Mouse (Mus musculus): ENCODE results near the gene Gfod1.
A peak's percentile ranks its signal among the peaks of the same experiment; 100 is the strongest.

Gfod1 gene

DNA sequence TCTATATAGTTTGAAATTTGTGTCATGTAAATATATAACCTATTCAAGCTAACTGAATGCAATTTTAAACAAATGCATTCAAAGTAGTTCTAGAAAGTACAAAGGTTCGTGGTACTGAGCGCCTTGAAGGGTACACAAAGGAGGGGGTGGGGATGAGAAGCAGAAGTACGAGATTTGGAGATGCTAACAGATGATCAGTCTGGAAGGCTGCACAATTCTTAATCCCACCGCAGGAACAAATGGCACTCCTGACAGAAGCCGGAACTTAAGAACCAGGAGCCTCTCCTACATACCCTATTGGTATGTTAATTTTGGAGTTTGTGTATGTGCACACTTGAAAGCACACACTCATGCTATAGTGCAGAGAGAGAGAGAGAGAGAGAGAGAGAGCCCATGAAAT, 4.8 kb downstream of the Gfod1 start:
- DNase-seq (ENCODE audit: extremely low read depth, low read depth), result no peak

DNA sequence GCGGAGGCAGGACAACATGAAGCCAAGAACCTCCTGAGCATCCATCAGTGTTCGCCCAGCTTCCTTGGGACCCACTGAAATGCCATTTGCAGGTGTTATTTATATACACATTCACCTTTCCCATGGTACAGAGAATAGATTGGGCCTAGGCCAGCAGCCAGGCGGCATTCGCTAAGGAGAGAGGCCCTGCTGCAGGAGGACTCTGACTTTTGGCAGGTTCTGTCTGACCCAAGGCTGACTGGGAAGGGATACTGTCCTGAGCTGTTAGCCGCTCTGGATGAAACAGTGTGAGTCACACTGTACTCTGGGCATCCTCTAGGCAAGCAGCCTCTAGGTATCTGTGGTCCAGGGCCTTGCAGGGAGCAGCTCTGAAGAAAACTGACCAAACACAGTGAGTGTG, 6.4 kb downstream of the Gfod1 start:
- DNase-seq (ENCODE audit: extremely low read depth, low read depth), result no peak

DNA sequence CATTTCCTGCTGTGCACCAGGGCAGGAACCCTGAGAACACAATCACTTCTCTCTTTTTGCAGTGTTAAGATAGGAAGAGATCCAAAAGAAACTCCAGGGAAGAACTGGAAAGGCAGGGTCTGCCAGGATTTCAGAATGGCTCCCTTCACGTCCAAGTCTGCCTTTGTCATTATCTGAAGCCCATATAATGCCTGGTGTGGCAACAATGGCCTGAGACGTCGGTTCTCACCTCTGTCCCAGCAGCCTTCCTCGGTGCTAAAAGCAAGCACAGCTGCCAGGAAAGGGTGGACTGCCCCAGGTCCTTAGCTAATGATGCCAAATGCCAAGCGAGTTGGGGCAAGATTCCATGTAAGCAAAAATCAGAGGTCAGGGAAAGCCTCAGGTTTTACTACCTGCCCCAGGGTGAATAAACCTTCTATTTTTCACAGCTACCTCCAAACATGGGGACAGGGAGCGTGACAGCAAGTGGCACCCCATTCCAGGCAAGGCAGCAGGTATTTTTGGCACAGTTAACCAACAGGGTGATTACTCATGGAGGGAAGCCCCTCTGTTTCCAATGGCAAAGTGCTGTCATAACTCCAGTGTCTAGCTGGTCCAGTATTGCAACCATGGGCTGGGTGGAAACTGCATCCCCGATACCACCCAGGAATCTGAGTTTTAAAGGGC, 7.7 kb downstream of the Gfod1 start:
- DNase-seq (ENCODE audit: extremely low read depth, low read depth), result no peak

DNA sequence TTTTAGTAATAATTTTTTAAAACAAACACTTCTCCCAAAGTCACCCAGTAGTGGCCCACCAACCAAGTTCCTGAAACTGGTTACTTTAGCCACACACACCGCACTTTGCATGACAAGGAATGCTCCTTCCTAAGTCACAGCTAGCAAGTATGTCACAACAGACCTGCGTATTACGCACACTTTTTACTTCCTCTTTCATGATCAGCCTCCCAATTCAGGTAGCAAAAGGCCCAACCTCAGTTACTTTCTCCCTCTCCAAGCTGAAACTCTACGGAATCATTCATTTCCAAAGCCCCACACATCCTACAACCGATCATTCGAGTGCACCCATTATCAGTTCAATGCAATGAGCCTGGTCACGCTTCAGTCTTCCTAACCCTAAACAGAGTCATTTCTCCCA, 8.3 kb downstream of the Gfod1 start:
- no peak for DNase-seq (ENCODE audit: extremely low read depth, low read depth)

DNA sequence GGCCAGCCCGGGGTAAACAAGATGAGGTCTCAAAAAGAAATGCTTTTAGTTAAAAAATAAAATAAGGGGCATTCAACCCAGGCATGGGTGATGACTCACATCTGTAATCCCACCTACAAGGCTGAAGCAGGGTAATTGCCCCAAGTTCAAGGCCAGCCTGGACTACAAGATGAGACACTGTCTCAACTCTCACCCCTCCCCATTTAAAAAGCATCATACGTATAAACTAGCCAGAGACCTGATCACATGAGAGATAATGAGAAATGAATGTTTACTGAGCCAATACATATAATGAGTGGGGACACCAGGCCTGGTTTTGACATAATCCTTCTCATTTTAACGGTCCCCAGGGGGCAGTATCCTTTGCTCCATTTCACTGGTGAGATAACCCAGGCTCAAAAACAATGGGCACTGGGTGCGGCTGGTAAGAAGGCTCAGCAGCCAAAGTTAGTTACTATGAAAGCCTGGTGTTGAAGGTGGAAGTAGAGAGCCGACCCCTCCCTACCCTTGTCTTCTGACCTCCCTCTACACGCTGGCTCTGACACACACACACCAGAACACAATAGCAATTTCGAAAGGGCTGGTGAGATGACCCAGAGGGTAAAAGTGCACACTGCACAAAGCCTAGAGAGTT, 8.9 kb downstream of the Gfod1 start:
- no peak for DNase-seq (ENCODE audit: extremely low read depth, low read depth)

DNA sequence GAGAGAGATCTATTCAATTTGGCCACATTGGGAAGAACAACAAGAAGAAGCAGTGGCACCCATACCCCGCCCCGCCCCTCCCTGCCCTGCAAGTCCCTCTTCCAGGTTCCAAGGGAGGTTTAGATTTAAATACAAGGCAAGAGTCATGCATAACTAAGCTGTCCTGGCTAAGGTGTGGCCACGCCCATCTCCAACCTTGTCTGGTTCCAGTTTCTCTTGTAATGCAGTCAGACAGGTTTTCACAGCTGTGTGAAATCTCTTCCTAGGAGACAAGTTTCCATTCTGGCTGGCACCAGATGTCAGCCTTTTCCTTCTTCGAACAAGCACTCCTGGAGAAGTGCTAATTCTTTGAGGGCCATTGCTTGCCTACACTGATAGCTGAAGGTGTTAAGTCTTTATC, 11.1 kb downstream of the Gfod1 start:
- DNase-seq (ENCODE audit: extremely low read depth, low read depth), result no peak

DNA sequence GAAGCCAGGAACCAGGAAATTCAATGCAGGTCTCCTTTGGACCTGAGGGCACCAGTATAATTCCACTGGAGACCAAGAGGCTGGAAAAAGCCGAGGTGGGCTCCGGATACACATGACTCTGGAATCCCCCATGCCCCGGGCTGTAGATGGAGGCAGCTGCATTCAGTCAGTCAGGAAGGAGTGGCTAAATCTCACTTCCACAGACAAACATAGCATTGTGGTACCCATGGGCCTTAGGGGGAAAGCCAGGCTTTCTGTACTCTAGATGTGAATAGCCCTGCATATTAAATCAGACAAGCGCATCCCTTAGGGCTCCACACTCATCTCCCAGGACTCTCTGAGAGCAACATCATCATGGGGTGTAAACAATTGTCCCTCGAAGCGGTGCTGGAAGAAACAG, 14.9 kb downstream of the Gfod1 start:
- DNase-seq (ENCODE audit: extremely low read depth, low read depth), result no peak

DNA sequence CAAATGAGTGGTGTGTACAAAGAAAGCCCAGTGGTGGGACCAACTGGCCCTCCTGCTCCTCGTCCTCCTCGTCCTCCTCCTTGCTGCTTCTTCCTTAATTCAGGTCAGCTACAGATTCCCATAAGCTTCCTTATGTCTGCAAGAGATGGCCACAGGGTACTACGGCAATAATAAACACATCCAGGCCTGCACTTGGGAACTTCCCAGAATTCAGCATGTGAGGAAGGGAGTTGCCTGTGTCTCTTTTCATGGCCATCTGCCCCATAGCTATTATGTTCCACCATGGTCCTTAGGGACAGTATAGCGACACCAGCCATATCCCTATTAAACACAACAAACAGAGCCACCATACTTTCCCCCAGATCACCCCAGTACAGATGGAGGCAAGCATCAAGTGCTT, 15.5 kb downstream of the Gfod1 start:
- no peak for DNase-seq (ENCODE audit: extremely low read depth, low read depth)

DNA sequence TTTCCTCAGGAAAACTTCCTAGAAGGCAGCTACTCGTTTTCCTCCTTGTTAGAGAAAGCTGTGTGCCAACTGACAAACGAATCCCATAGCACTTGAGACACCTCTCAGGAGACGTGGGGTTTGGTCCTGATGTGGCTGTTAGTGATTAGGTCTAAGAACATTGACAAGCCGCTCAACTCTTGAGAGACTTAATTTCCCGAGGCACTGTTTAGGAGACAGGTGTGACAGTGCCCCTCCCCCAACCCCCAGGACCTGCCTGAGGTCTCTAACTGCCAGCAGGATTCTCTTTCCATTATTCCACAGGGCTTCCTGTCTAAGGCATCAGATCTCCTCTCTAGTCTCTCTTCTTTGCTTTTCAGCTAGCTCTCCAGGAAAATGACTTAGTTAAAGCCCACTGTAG, 15.9 kb downstream of the Gfod1 start:
- DNase-seq (ENCODE audit: extremely low read depth, low read depth), result no peak

DNA sequence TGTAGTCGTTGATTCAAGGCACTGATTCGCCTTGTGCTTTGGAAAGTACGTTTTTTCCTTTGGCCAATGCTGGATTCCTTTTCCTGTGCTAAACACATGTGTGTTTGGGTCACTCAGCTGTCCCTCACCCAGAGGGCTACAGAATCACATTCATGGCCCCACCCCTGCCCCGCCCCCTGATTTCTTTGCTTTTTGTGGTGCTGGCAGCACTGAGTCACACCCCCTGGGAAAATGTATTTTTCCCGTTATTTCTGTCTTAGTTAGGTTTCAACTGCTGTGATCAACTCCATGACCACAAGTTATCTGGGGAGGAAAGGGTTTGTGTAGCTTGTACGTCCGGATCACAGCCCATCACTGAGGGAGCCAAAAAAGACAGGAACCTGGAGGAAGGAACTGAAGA, 17.1 kb downstream of the Gfod1 start:
- no peak for DNase-seq (ENCODE audit: extremely low read depth, low read depth)

DNA sequence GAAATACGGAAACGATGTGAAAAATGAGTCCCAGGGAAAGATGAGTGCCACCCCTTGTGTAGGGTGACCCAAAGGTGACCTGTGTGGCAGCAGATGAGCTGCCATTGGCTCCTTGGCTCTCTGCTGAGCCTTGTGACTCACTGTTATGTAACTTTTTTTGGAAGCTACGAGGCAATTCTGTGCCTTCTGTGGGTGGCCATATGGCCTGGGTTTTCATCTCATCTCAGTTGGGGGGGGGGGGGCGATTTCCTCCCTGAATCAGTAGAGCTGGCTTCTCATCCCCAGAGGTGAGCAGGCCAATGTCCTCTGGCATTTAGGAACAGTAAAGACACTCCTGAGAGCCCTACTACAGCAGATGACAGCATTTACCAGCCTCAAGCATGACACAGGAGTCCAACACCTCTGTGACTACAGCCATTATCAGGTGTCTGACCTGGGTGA, 19.2 kb downstream of the Gfod1 start:
- DNase-seq (ENCODE audit: extremely low read depth, low read depth), result no peak

DNA sequence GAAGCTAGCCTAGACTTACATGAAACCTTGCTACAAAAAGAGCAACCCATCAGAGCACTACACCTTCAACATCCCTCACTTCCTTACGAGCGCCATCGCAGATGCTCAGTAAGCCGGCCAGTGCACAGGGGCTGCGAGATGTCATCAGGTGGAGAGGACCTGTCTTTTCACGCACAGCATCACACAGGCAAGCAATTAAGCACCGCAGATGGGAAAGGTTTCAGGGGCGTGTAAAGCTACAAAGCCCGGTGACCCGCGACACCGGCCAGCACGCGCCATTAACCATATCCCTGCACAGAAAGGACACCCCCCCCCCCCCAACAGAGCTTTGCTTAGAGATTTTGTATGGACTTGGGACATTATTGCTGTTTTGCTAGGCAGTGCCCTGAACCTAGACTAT, 30.1 kb downstream of the Gfod1 start:
- DNase-seq (ENCODE audit: extremely low read depth, low read depth), result no peak

DNA sequence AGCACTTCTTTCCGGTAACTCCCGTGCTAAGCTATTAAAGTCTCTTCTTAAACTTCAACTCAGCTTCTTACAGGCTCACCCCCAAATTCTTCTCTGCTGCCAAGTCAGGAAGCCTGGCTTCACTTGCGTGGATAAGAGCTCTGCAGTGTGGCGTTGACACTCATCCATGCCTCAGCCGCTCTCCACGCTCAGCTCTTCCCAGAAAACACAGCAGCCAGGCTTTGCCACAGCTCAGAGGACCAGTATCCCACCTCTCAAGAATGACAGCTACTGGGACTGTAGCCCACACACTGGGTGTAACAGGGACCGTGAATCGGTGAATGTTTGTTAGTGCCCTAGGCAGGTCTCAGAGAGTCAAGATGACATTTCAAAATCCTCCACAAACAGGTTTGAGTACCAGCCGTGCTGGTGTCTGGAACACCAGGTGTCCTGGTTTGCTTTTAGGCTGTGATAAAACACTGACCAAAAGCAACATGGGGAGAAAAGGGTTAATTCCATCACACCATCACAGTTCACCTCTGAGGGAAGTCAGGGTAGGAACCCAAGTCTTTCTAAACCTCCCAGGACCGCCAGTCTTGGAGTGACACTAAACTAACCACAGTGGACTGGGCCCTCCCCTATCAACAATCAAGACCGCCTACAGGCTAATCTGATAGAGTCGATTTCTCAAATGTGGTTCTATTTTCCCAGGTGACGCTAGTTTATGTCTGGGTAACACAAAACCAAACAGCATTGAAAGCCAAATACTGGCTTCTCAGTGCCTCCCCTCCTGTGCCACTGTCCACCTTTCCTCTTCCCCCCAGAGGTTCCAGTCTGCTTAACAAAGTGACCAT, 31.5 kb downstream of the Gfod1 start:
- DNase-seq (ENCODE audit: extremely low read depth, low read depth), result no peak

DNA sequence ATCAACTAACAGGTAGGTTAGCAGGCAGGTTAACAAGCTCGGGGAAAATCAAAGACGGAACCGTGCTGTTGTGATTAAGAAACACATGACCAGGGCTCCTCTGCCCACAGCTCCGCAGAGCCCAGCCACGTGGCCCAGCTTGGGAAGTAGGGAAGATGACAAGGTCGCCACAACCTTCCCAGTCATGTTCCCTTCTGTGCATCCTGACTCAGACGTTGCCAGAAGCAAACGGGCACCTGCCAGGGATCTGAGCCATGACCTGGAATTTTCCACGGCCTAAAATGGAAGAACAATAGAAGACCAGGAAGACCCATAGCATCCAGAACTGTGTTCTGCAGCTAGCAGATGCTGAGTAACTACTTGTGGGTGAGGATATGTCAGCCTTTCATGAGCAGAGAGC, 32.5 kb downstream of the Gfod1 start:
- DNase-seq (ENCODE audit: extremely low read depth, low read depth), result no peak

DNA sequence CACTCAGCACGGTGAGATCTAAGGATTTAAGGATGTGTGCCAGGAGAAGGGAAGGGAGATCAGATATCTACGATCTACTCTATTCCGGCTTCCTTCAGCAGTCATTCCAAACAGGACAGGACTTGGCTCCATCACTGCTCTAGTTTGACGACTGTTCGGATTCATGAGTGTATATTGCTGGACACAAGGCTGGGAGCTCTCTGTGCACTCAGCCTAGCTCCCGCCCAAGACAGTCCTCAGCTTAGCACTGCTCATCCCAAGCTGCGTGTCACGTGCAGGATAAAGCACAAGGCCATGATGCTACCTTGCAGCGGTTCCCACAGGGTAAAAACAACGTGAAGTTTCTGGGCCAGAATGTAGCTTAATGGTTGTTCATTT, 33.8 kb downstream of the Gfod1 start:
- no peak for DNase-seq (ENCODE audit: extremely low read depth, low read depth)

DNA sequence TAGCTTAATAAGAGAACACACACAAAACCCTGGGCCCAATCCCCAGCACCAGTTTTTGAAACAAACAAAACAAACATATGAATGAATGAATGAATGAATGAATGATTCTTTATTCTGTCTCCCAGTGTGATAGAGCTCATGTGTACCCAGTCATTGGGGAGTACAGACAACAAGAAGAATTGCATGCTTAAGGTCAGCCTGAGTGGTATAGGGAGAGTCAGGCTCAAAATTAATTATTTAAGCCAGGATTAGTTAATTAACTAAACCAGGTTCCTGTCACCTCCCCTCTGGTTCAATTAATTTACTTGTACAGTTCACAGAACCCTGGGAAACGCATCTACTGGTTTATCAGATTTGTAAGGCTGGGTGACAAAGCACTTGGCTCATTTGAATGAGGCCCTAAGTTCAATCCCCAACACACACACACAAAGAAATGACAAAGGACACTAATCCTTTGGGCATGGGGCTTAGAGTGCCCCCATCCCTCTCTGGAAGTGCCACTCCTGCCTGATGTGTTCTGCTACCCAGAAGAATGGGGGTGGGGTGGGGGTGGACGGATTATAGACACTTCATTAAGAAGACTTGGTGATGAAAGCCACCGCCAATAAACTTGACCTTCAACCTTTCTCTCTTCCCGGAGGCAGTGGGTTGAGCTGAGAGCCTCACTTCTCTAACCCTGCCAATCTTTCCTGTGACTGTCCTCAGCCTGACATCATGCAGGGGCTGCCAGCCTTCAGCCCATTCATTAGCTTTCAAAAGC, 34.3 kb downstream of the Gfod1 start:
- no peak for DNase-seq (ENCODE audit: extremely low read depth, low read depth)

DNA sequence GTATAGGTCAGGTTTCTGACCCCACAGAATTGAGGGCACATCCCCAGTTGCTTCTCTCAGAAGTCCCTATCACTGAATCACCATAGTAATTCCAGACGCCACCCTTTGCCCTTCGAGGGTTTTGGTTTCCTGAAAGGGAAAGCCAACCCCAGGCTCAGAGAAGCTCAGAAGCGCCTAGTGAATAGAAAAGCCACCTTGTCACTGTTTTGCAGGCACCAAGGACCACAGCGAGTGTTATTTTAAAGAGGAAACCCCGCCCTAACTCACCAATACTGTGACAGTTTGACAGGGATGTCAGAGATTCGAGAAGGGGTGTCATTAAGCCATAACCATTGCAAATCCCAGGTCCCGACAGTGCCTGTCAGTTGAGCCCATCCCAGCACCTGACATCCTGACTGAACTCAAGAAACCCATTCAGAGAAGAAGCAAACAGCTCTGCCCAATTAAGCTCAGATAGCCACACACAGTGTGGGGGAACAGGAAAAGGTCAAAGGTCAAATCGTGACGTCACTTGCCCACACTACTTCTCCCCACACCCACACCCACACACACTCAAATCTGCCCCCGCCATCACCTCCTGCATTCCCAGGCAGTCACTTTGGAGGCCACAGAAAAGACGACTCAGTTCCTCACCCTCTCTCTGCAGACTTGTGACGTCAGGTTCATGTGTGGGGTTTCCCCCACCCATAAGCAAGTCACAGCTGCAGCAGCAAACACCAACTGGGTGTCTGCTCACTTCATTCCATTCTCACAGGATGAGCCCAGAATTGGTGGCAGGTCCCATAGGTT, 35.2 kb downstream of the Gfod1 start:
- no peak for DNase-seq (ENCODE audit: extremely low read depth, low read depth)

DNA sequence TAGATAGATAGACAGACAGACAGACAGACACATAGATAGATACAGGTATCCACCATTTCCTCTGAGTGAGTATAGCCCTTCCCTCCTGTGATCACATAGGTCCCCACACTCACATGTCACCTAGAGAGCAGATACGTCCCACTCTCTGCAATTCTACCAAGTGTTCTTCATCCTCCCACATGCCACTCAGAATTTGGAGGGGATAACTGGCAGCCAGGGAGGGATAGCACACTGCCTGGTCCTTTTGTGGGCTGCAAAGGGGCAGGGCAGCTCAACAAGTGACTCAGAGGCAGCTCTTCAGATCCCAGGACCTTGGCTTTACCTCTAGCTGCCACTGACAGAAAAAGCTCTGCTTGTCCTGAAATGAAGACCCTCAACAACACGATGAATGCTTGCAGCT, 36.1 kb downstream of the Gfod1 start:
- DNase-seq (ENCODE audit: extremely low read depth, low read depth), result no peak

DNA sequence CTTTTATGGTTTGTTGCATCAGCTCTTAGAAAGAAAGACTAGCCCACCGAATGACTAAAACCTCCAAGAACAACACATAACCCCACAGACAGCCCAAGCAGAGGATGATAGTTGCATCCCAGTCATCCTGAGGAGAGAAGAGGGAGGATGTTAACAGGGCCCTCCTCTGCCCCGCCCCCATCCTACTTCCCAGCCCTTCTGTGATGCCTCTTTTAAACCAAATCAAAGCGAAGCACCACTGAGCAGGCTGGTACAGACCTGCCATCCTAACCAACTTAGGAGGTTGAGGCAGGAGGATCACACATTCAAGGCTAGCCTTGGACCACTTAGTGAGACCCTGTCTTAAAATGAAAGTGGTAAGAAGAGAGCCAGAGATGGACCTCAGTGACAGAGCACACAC, 36.8 kb downstream of the Gfod1 start:
- DNase-seq (ENCODE audit: extremely low read depth, low read depth), result no peak

DNA sequence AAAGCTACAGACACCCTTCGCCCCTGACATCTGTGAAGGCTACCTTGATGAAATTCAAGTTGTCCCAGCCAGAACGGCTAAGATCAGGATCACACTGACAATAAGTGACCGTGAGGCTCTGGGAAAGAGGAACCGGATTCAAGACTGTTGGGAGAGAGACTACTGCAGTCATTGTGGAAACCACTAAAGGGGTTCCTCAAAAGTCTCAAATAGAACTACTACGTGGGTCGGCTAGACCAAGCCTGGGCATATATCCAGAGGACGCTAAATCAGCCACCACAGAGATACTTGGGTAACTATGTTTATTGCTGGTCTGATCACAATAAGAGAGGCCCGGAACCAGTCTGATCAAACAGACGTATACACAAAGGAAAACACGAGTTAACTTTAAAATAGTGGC, 37.6 kb downstream of the Gfod1 start:
- peak; percentile 79 for DNase-seq (ENCODE audit: extremely low read depth, low read depth)

DNA sequence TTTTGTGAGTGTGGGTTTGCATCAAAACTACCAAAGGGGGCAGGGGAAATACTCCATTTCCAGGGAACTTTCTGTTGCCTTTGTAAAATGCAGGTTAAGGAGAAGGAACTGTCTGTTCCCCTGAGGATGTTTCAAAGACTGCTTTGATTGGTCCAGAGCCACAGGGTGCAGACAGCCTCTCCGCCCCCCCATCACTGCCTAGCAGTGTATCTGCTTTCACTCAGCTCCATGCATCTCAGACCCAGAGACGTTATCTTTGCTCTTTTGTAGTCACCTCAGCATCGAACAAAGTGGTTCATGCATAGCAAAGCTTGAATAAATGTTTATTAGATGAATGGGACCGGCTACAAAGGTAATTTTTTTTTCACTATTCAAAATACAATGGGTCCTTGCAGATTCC, 38.9 kb downstream of the Gfod1 start:
- no peak for DNase-seq (ENCODE audit: extremely low read depth, low read depth)
